Mouse (Mus musculus): ENCODE results near the gene St3gal3.

St3gal3 gene

GRCm38 (mm10) chr4:118019218-118019617 lies 115.5 kb downstream of the St3gal3 start:
- DNase-seq (ENCODE audit: low spot score), result no peak

- no peak for DNase-seq (ENCODE audit: low spot score)
These were observed 117.5 kb downstream of the St3gal3 start for GRCm38 (mm10) chr4:118017021-118017805.

GRCm38 (mm10) chr4:118016323-118016911 lies 118.3 kb downstream of the St3gal3 start:
- DNase-seq (ENCODE audit: low spot score), result no peak

- no peak for DNase-seq (ENCODE audit: low spot score)
These were observed 119.1 kb downstream of the St3gal3 start for GRCm38 (mm10) chr4:118015636-118016035.

GRCm38 (mm10) chr4:118015126-118015525 lies 119.6 kb downstream of the St3gal3 start:
- no peak for DNase-seq (ENCODE audit: low spot score)

GRCm38 (mm10) chr4:118010661-118011173 lies 124.0 kb downstream of the St3gal3 start:
- no peak for DNase-seq (ENCODE audit: low spot score)

- DNase-seq (ENCODE audit: low spot score), result no peak
These were observed 126.2 kb downstream of the St3gal3 start for GRCm38 (mm10) chr4:118008433-118009033.

- DNase-seq (ENCODE audit: low spot score), result no peak
These were observed 133.4 kb downstream of the St3gal3 start for GRCm38 (mm10) chr4:118001355-118001754.

- no peak for DNase-seq (ENCODE audit: low spot score)
These were observed 134.0 kb downstream of the St3gal3 start for GRCm38 (mm10) chr4:118000605-118001208.

- no peak for DNase-seq (ENCODE audit: low spot score)
These were observed 134.8 kb downstream of the St3gal3 start for GRCm38 (mm10) chr4:117999951-118000350.

GRCm38 (mm10) chr4:117997381-117998269 lies 137.1 kb downstream of the St3gal3 start:
- no peak for DNase-seq (ENCODE audit: low spot score)

GRCm38 (mm10) chr4:117996701-117997100 lies 138.0 kb downstream of the St3gal3 start:
- DNase-seq (ENCODE audit: low spot score), result no peak

- DNase-seq (ENCODE audit: low spot score), result no peak
These were observed 139.3 kb downstream of the St3gal3 start for GRCm38 (mm10) chr4:117995461-117995860.

GRCm38 (mm10) chr4:117993421-117993820 lies 141.3 kb downstream of the St3gal3 start:
- DNase-seq (ENCODE audit: low spot score), result no peak

GRCm38 (mm10) chr4:117992872-117993271 lies 141.8 kb downstream of the St3gal3 start:
- no peak for DNase-seq (ENCODE audit: low spot score)

GRCm38 (mm10) chr4:117992036-117992435 lies 142.7 kb downstream of the St3gal3 start:
- DNase-seq (ENCODE audit: low spot score), result no peak

- no peak for DNase-seq (ENCODE audit: low spot score)
These were observed 143.6 kb downstream of the St3gal3 start for GRCm38 (mm10) chr4:117991055-117991627.

GRCm38 (mm10) chr4:117990571-117990970 lies 144.1 kb downstream of the St3gal3 start:
- DNase-seq (ENCODE audit: low spot score), result no peak

- DNase-seq (ENCODE audit: low spot score), result no peak
These were observed 144.9 kb downstream of the St3gal3 start for GRCm38 (mm10) chr4:117989801-117990200.

GRCm38 (mm10) chr4:117986766-117987165 lies 147.9 kb downstream of the St3gal3 start:
- DNase-seq (ENCODE audit: low spot score), result no peak

GRCm38 (mm10) chr4:117984993-117985587 lies 149.6 kb downstream of the St3gal3 start:
- no peak for DNase-seq (ENCODE audit: low spot score)
